Mouse (Mus musculus): ENCODE data around the gene Polr3k. TPM values are rescaled to one million over a fixed set of nuclear protein-coding genes. Genes with fewer than 3 reads are reported as not detected.

Gene Polr3k
- polyA plus RNA-seq, 1 experiment from 2014 or later, result 93.2 TPM

DNA sequence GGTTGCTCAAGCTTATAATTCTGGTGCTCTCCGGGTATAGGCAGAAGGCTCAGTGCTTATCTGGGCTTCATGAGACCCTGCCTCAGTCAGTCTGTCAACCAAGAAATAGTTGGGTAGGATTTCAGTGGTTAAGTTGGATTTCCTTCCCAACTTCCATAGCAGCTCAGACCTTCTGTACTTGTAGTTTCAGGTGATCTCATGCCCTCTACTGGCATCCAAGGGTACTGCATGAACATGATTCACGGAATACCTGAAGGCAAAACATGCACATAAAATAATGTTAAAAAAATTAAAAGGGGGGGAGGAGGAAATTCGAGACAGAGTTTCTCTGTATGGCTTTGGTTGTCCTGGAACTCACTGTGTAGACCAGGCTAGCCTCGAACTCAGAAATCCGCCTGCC, 2.8 kb downstream of the Polr3k start:
- no peak overlapping the region for H3K4me3 ChIP-seq (ENCODE audit: low read depth, low read length)
- no peak overlapping the region for H3K27ac ChIP-seq (ENCODE audit: low read length)
- H3K27me3 ChIP-seq (ENCODE audit: control insufficient read depth, insufficient read depth, low read length), result no peaks in the 10 kb centered on the region
- H3K4me1 ChIP-seq (ENCODE audit: control insufficient read depth, insufficient read depth, low read length), result peaks cover 13% of the 10 kb centered on the region; the same call in 1 of the 2 replicates
- H3K36me3 ChIP-seq (ENCODE audit: control insufficient read depth, insufficient read depth, low read length), result peaks cover 16% of the 10 kb centered on the region
- H3K4me2 ChIP-seq (replicated peaks; ENCODE audit: low read depth, low read length), result no peak overlapping the region
- WGBS, result 55% methylated on average over 5 of the region's 5 CpGs
- no peaks in the 10 kb centered on the region for H3K9me3 ChIP-seq (ENCODE audit: control insufficient read depth, low read depth, low read length)
- no peak overlapping the region for H3K9ac ChIP-seq (replicated peaks; ENCODE audit: low read depth, low read length)
- no peak for ATAC-seq (ENCODE audit: insufficient number of reproducible peaks, insufficient read depth, low FRiP score, low read depth)

DNA sequence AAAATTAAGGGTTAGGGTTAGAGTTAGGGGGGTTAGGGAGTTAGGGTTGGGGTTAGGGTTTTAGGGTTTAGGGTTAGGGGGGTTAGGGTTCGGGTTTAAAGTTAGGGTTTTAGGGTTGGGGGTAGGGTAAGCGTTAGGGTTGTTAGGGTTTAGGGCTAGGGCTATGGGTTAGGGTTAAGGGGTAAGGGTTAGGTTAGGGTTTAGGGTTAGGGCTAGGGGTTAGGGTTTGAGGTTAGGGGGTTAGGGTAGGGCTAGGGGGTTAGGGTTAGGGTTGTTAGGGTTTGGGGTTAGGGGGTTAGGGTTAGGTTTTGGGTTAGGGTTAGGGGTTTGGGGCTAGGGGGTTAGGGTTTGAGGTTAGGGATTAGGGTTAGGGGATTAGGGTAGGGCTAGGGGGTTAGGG, 6.9 kb downstream of the Polr3k start:
- ATAC-seq (ENCODE audit: insufficient number of reproducible peaks, insufficient read depth, low FRiP score, low read depth), result no peak
- Histone ChIP-seq H3K9me3 (ENCODE audit: control insufficient read depth, low read depth, low read length) (no peaks in the 10 kb centered on the region), H3K27me3 (ENCODE audit: control insufficient read depth, insufficient read depth, low read length) (no peaks in the 10 kb centered on the region), H3K4me2 (replicated peaks; ENCODE audit: low read depth, low read length) (no peak overlapping the region), H3K4me3 (ENCODE audit: low read depth, low read length) (no peak overlapping the region), H3K27ac (ENCODE audit: low read length) (no peak overlapping the region), H3K4me1 (ENCODE audit: control insufficient read depth, insufficient read depth, low read length) (no peaks in the 10 kb centered on the region), H3K36me3 (ENCODE audit: control insufficient read depth, insufficient read depth, low read length) (peaks cover 13% of the 10 kb centered on the region), H3K9ac (replicated peaks; ENCODE audit: low read depth, low read length) (no peak overlapping the region)
- WGBS, result 98% methylated on average over 2 of the region's 2 CpGs

DNA sequence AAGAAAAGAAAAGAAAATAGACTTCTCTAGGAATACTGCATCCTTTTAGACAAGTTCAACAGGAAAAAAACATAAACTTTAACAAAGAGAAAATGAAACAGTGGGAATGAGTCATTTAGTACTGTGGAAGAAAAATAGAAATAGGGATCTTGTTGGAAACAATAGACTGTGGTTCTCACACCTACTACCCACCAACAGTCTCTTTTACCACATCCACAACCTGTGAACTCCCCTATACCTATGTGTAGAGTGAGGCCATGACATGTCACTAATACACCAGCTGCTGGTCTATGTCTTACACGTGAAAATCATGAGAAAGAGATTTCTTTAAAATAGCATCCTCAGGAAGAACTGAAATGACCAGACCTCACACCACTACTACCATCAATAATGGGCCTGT, 14.8 kb downstream of the Polr3k start:
- H3K4me2 ChIP-seq (replicated peaks; ENCODE audit: low read depth, low read length), result no peak overlapping the region
- 78% methylated on average over 1 of the region's 1 CpGs for WGBS
- H3K9ac ChIP-seq (replicated peaks; ENCODE audit: low read depth, low read length), result no peak overlapping the region
- H3K9me3 ChIP-seq (ENCODE audit: control insufficient read depth, low read depth, low read length), result no peaks in the 10 kb centered on the region
- ATAC-seq (ENCODE audit: insufficient number of reproducible peaks, insufficient read depth, low FRiP score, low read depth), result no peak
- no peaks in the 10 kb centered on the region for H3K36me3 ChIP-seq (ENCODE audit: control insufficient read depth, insufficient read depth, low read length)
- no peaks in the 10 kb centered on the region for H3K27me3 ChIP-seq (ENCODE audit: control insufficient read depth, insufficient read depth, low read length)
- H3K4me1 ChIP-seq (ENCODE audit: control insufficient read depth, insufficient read depth, low read length), result no peaks in the 10 kb centered on the region
- H3K4me3 ChIP-seq (ENCODE audit: low read depth, low read length), result no peak overlapping the region
- H3K27ac ChIP-seq (ENCODE audit: low read length), result no peak overlapping the region

DNA sequence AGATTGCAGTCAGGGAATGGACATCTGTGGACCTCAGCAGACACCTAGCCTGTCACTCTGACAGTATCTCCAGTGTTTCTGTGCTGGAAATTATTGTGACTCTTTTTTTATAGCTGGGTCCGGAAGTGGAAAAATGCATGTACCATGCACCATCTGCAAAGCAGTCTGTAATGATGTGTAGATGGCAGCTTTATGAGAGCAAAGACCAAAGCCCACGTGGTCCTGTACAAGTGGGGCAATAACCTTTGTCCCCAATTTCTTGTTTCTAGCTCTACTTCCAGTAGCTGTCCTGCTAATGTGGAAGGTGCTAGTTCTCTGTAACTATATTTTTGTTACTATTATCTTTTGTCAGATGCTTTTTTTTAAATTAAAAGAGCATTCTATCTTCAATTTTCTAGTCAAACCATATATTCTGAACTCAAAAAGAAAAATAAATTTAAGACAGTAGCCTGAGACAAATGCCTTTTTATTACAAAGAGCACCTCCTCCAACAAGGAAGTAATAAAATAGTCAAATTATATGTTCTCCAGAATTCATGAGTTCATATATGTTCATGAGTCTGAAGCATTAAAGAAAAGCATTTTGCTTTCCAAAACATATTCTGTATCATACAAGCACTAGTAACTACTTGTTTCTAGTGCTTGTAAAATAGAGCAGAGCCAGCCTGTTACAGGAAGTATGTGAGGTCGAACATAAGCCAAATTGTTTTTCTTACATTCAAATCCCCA, 19.0 kb downstream of the Polr3k start:
- Histone ChIP-seq H3K4me3 (ENCODE audit: low read depth, low read length) (no peak overlapping the region), H3K36me3 (ENCODE audit: control insufficient read depth, insufficient read depth, low read length) (no peaks in the 10 kb centered on the region), H3K4me2 (replicated peaks; ENCODE audit: low read depth, low read length) (no peak overlapping the region), H3K27me3 (ENCODE audit: control insufficient read depth, insufficient read depth, low read length) (no peaks in the 10 kb centered on the region), H3K4me1 (ENCODE audit: control insufficient read depth, insufficient read depth, low read length) (no peaks in the 10 kb centered on the region), H3K9ac (replicated peaks; ENCODE audit: low read depth, low read length) (no peak overlapping the region), H3K27ac (ENCODE audit: low read length) (no peak overlapping the region), H3K9me3 (ENCODE audit: control insufficient read depth, low read depth, low read length) (no peaks in the 10 kb centered on the region)
- no peak for ATAC-seq (ENCODE audit: insufficient number of reproducible peaks, insufficient read depth, low FRiP score, low read depth)
- 66% methylated on average over 3 of the region's 3 CpGs for WGBS

DNA sequence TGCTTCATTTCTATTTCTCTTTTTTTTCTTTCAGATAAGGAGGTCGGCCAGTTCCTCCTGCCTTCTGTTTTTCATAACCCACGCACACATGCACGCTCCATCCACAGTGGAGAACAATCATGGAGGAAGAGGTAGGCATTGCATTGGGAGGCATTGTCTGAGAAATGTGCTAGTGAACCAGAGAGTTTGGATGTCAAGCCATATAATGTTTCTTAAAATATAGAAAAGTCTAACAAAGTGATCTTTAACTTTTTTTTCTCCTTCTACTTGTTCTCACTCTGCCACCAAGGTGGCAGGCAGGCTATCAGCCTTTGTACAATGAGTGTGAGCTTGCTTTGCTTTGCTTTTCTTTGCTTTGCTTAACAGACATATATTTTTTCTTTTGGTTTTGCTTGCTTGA, 53.7 kb downstream of the Polr3k start:
- H3K9me3 ChIP-seq (ENCODE audit: control insufficient read depth, low read depth, low read length), result no peaks in the 10 kb centered on the region
- H3K9ac ChIP-seq (replicated peaks; ENCODE audit: low read depth, low read length), result no peak overlapping the region
- H3K36me3 ChIP-seq (ENCODE audit: control insufficient read depth, insufficient read depth, low read length), result no peaks in the 10 kb centered on the region
- H3K27me3 ChIP-seq (ENCODE audit: control insufficient read depth, insufficient read depth, low read length), result no peaks in the 10 kb centered on the region
- no peaks in the 10 kb centered on the region for H3K4me1 ChIP-seq (ENCODE audit: control insufficient read depth, insufficient read depth, low read length)
- no peak for ATAC-seq (ENCODE audit: insufficient number of reproducible peaks, insufficient read depth, low FRiP score, low read depth)
- H3K4me3 ChIP-seq (ENCODE audit: low read depth, low read length), result no peak overlapping the region
- no peak overlapping the region for H3K27ac ChIP-seq (ENCODE audit: low read length)
- no peak overlapping the region for H3K4me2 ChIP-seq (replicated peaks; ENCODE audit: low read depth, low read length)
- 52% methylated on average over 3 of the region's 3 CpGs for WGBS

DNA sequence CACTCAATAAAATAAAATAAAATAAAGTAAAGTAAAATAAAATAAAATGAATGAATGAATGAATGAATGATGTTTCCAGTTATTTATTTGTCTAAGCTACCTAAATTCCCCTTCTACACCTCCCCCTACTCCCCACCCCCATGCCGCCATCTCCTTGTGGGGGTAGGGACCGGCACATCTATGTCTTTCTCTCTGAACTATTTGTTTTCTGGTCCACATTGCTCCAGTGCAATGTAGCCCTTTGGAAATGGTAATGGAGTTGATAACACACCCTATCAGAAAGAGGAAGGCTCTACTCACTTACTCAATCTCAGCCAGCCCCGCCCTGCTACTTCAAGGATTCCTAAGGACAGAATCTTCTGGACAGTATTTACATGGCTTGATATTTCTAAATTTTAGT, 54.4 kb downstream of the Polr3k start:
- no peaks in the 10 kb centered on the region for H3K9me3 ChIP-seq (ENCODE audit: control insufficient read depth, low read depth, low read length)
- no peak overlapping the region for H3K27ac ChIP-seq (ENCODE audit: low read length)
- H3K36me3 ChIP-seq (ENCODE audit: control insufficient read depth, insufficient read depth, low read length), result no peaks in the 10 kb centered on the region
- peak; percentile 91 for ATAC-seq (ENCODE audit: insufficient number of reproducible peaks, insufficient read depth, low FRiP score, low read depth)
- no peak overlapping the region for H3K4me3 ChIP-seq (ENCODE audit: low read depth, low read length)
- H3K4me2 ChIP-seq (replicated peaks; ENCODE audit: low read depth, low read length), result no peak overlapping the region
- H3K27me3 ChIP-seq (ENCODE audit: control insufficient read depth, insufficient read depth, low read length), result no peaks in the 10 kb centered on the region
- H3K9ac ChIP-seq (replicated peaks; ENCODE audit: low read depth, low read length), result no peak overlapping the region
- H3K4me1 ChIP-seq (ENCODE audit: control insufficient read depth, insufficient read depth, low read length), result no peaks in the 10 kb centered on the region
- WGBS, result 48% methylated on average over 3 of the region's 3 CpGs

Other genes starting within 250 kb of the Polr3k start
- not detected in 2 replicates for gene Gm29797, start 207.3 kb upstream of the Polr3k start, polyA plus RNA-seq (2014; fragmentation: Nextera tagmentation; extraction: Ambion mirVana)
- gene Sox18, start 192.7 kb upstream of the Polr3k start, polyA plus RNA-seq (2014; fragmentation: Nextera tagmentation; extraction: Ambion mirVana), result 25.9 and 28.4 TPM in 2 replicates
- gene Tcea2, start 184.0 kb upstream of the Polr3k start, polyA plus RNA-seq (2014; fragmentation: Nextera tagmentation; extraction: Ambion mirVana), result 35.3 and 36.7 TPM in 2 replicates
- gene Rgs19, start 170.4 kb upstream of the Polr3k start, polyA plus RNA-seq (2014; fragmentation: Nextera tagmentation; extraction: Ambion mirVana), result 78.8 and 88.8 TPM in 2 replicates
- gene Lkaaear1, start 165.9 kb upstream of the Polr3k start, polyA plus RNA-seq (2014; fragmentation: Nextera tagmentation; extraction: Ambion mirVana), result not detected in 2 replicates
- gene Oprl1, start 149.3 kb upstream of the Polr3k start, polyA plus RNA-seq (2014; fragmentation: Nextera tagmentation; extraction: Ambion mirVana), result 3.0 and 3.2 TPM in 2 replicates
- 3.0 and 3.5 TPM in 2 replicates for gene Myt1, start 101.0 kb upstream of the Polr3k start, polyA plus RNA-seq (2014; fragmentation: Nextera tagmentation; extraction: Ambion mirVana)
- gene Pcmtd2, start 26.5 kb upstream of the Polr3k start, polyA plus RNA-seq (2014; fragmentation: Nextera tagmentation; extraction: Ambion mirVana), result 25.4 and 30.5 TPM in 2 replicates
- gene Gm14496, start 126.8 kb downstream of the Polr3k start, polyA plus RNA-seq (2014; fragmentation: Nextera tagmentation; extraction: Ambion mirVana), result not detected in 2 replicates

All from stomach, embryonic 14.5 days (tissue).